Mouse (Mus musculus): ENCODE measurements around the gene Dhx32. TPM values are rescaled to one million over a fixed set of nuclear protein-coding genes. Genes with fewer than 3 reads are reported as not detected.
A peak's percentile ranks its signal among the peaks of the same experiment; 100 is the strongest.

Dhx32 gene
- polyA plus RNA-seq, 1 experiment from 2014 or later, result 32.7 TPM

GRCm38 (mm10) chr7:133759611-133760353 lies 22.7 kb downstream of the Dhx32 start:
- Histone ChIP-seq H3K4me3 (ENCODE audit: control insufficient read depth in 1 of 2, insufficient read depth in 1 of 2, low read depth in 1 of 2, low read length in 2 of 2) (peak overlapping the region; percentile 19 to 30), H3K4me1 (ENCODE audit: control insufficient read depth in 2 of 2, insufficient read depth in 2 of 2, low read length in 2 of 2) (peaks cover 7 to 20% of the 10 kb centered on the region in 2 experiments), H3K27ac (replicated peaks in 1 of 2; ENCODE audit: control insufficient read depth in 1 of 2, insufficient read depth in 1 of 2, low read depth in 2 of 2, low read length in 2 of 2) (peak overlapping the region; percentile 36 to 41), H3K9ac (ENCODE audit: low read length) (peak overlapping the region; percentile 58), H3K4me2 (ENCODE audit: low read length) (peak overlapping the region; percentile 63), H3K27me3 (ENCODE audit: control insufficient read depth, insufficient read depth, low read length) (no peaks in the 10 kb centered on the region), H3K36me3 (ENCODE audit: control insufficient read depth, insufficient read depth, low read length) (0 out of 2 replicates have a peak, but pooled peaks cover 12% of the 10 kb centered on the region), H3K9me3 (ENCODE audit: control insufficient read depth, low read length) (peaks cover 6% of the 10 kb centered on the region)
- 16% methylated on average over 27 of the region's 27 CpGs for WGBS
- peak; percentile 29; the same call in 1 of the 2 replicates for ATAC-seq (ENCODE audit: insufficient number of reproducible peaks, insufficient read depth, low FRiP score, low read depth)

GRCm38 (mm10) chr7:133758716-133759115 lies 23.8 kb downstream of the Dhx32 start:
- no peak for ATAC-seq (ENCODE audit: insufficient number of reproducible peaks, insufficient read depth, low FRiP score, low read depth)
- H3K27me3 ChIP-seq (ENCODE audit: control insufficient read depth, insufficient read depth, low read length), result no peaks in the 10 kb centered on the region
- no peak overlapping the region for H3K4me2 ChIP-seq (ENCODE audit: low read length)
- peaks cover 6% of the 10 kb centered on the region for H3K9me3 ChIP-seq (ENCODE audit: control insufficient read depth, low read length)
- H3K9ac ChIP-seq (ENCODE audit: low read length), result no peak overlapping the region
- 0 out of 2 replicates have a peak, but pooled peaks cover 14% of the 10 kb centered on the region for H3K36me3 ChIP-seq (ENCODE audit: control insufficient read depth, insufficient read depth, low read length)
- no peak overlapping the region for H3K27ac ChIP-seq (replicated peaks in 1 of 2; ENCODE audit: control insufficient read depth in 1 of 2, insufficient read depth in 1 of 2, low read depth in 2 of 2, low read length in 2 of 2)
- peaks cover 7 to 20% of the 10 kb centered on the region in 2 experiments for H3K4me1 ChIP-seq (ENCODE audit: control insufficient read depth in 2 of 2, insufficient read depth in 2 of 2, low read length in 2 of 2)
- no peak overlapping the region for H3K4me3 ChIP-seq (ENCODE audit: control insufficient read depth in 1 of 2, insufficient read depth in 1 of 2, low read depth in 1 of 2, low read length in 2 of 2)
- 97% methylated on average over 5 of the region's 5 CpGs for WGBS

- H3K9ac ChIP-seq (ENCODE audit: low read length), result no peak overlapping the region
- no peak overlapping the region for H3K4me3 ChIP-seq (ENCODE audit: control insufficient read depth in 1 of 2, insufficient read depth in 1 of 2, low read depth in 1 of 2, low read length in 2 of 2)
- peak overlapping the region; percentile 16; the same call in 1 of the 2 replicates for H3K4me2 ChIP-seq (ENCODE audit: low read length)
- ATAC-seq (ENCODE audit: insufficient number of reproducible peaks, insufficient read depth, low FRiP score, low read depth), result no peak
- H3K36me3 ChIP-seq (ENCODE audit: control insufficient read depth, insufficient read depth, low read length), result 0 out of 2 replicates have a peak, but pooled peaks cover 14% of the 10 kb centered on the region
- 44% methylated on average over 5 of the region's 5 CpGs for WGBS
- peaks cover 6% of the 10 kb centered on the region for H3K9me3 ChIP-seq (ENCODE audit: control insufficient read depth, low read length)
- H3K4me1 ChIP-seq (ENCODE audit: control insufficient read depth in 2 of 2, insufficient read depth in 2 of 2, low read length in 2 of 2), result peaks cover 7 to 20% of the 10 kb centered on the region in 2 experiments
- peak overlapping the region; percentile 8 to 24; a peak in 1 of 4 replicates for H3K27ac ChIP-seq (replicated peaks in 1 of 2; ENCODE audit: control insufficient read depth in 1 of 2, insufficient read depth in 1 of 2, low read depth in 2 of 2, low read length in 2 of 2)
- H3K27me3 ChIP-seq (ENCODE audit: control insufficient read depth, insufficient read depth, low read length), result no peaks in the 10 kb centered on the region
These were observed 24.5 kb downstream of the Dhx32 start for GRCm38 (mm10) chr7:133757961-133758455.

GRCm38 (mm10) chr7:133751163-133751562 lies 31.4 kb downstream of the Dhx32 start:
- ATAC-seq (ENCODE audit: insufficient number of reproducible peaks, insufficient read depth, low FRiP score, low read depth), result no peak

GRCm38 (mm10) chr7:133750666-133751065 lies 31.9 kb downstream of the Dhx32 start:
- Histone ChIP-seq H3K27me3 (ENCODE audit: control insufficient read depth, insufficient read depth, low read length) (no peaks in the 10 kb centered on the region), H3K4me1 (ENCODE audit: control insufficient read depth in 2 of 2, insufficient read depth in 2 of 2, low read length in 2 of 2) (peaks cover 25 to 51% of the 10 kb centered on the region in 2 experiments), H3K36me3 (ENCODE audit: control insufficient read depth, insufficient read depth, low read length) (peaks cover 2% of the 10 kb centered on the region; the same call in 1 of the 2 replicates), H3K9me3 (ENCODE audit: control insufficient read depth, low read length) (no peaks in the 10 kb centered on the region), H3K27ac (replicated peaks in 1 of 2; ENCODE audit: control insufficient read depth in 1 of 2, insufficient read depth in 1 of 2, low read depth in 2 of 2, low read length in 2 of 2) (peak overlapping the region; percentile 57 to 82), H3K9ac (ENCODE audit: low read length) (peak overlapping the region; percentile 46; the same call in 1 of the 2 replicates), H3K4me2 (ENCODE audit: low read length) (no peak overlapping the region), H3K4me3 (ENCODE audit: control insufficient read depth in 1 of 2, insufficient read depth in 1 of 2, low read depth in 1 of 2, low read length in 2 of 2) (no peak overlapping the region)
- WGBS, result 48% methylated on average over 5 of the region's 5 CpGs
- no peak for ATAC-seq (ENCODE audit: insufficient number of reproducible peaks, insufficient read depth, low FRiP score, low read depth)

More at GRCm38 (mm10) chr7:133751163-133751562, 31.4 kb downstream of the Dhx32 start:
- Histone ChIP-seq H3K9ac (ENCODE audit: low read length) (peak overlapping the region; percentile 46), H3K4me3 (ENCODE audit: control insufficient read depth in 1 of 2, insufficient read depth in 1 of 2, low read depth in 1 of 2, low read length in 2 of 2) (no peak overlapping the region), H3K36me3 (ENCODE audit: control insufficient read depth, insufficient read depth, low read length) (peaks cover 2% of the 10 kb centered on the region; the same call in 1 of the 2 replicates), H3K27ac (replicated peaks in 1 of 2; ENCODE audit: control insufficient read depth in 1 of 2, insufficient read depth in 1 of 2, low read depth in 2 of 2, low read length in 2 of 2) (peak overlapping the region; percentile 57 to 82), H3K4me2 (ENCODE audit: low read length) (no peak overlapping the region), H3K9me3 (ENCODE audit: control insufficient read depth, low read length) (no peaks in the 10 kb centered on the region), H3K4me1 (ENCODE audit: control insufficient read depth in 2 of 2, insufficient read depth in 2 of 2, low read length in 2 of 2) (peaks cover 25 to 51% of the 10 kb centered on the region in 2 experiments), H3K27me3 (ENCODE audit: control insufficient read depth, insufficient read depth, low read length) (no peaks in the 10 kb centered on the region)
- 38% methylated on average over 5 of the region's 5 CpGs for WGBS

GRCm38 (mm10) chr7:133748753-133749152 lies 33.8 kb downstream of the Dhx32 start:
- H3K4me1 ChIP-seq (ENCODE audit: control insufficient read depth in 2 of 2, insufficient read depth in 2 of 2, low read length in 2 of 2), result peaks cover 31 to 67% of the 10 kb centered on the region in 2 experiments
- no peaks in the 10 kb centered on the region for H3K27me3 ChIP-seq (ENCODE audit: control insufficient read depth, insufficient read depth, low read length)
- no peak for ATAC-seq (ENCODE audit: insufficient number of reproducible peaks, insufficient read depth, low FRiP score, low read depth)
- H3K9ac ChIP-seq (ENCODE audit: low read length), result 0 out of 2 replicates have a peak overlapping the region, but pooled peaks have one; percentile 8
- no peaks in the 10 kb centered on the region for H3K9me3 ChIP-seq (ENCODE audit: control insufficient read depth, low read length)
- peak overlapping the region; percentile 61 to 66 for H3K27ac ChIP-seq (replicated peaks in 1 of 2; ENCODE audit: control insufficient read depth in 1 of 2, insufficient read depth in 1 of 2, low read depth in 2 of 2, low read length in 2 of 2)
- 63% methylated on average over 14 of the region's 14 CpGs for WGBS
- no peaks in the 10 kb centered on the region; the same call in 1 of the 2 replicates for H3K36me3 ChIP-seq (ENCODE audit: control insufficient read depth, insufficient read depth, low read length)
- no peak overlapping the region for H3K4me3 ChIP-seq (ENCODE audit: control insufficient read depth in 1 of 2, insufficient read depth in 1 of 2, low read depth in 1 of 2, low read length in 2 of 2)
- H3K4me2 ChIP-seq (ENCODE audit: low read length), result no peak overlapping the region

- H3K27me3 ChIP-seq (ENCODE audit: control insufficient read depth, insufficient read depth, low read length), result no peaks in the 10 kb centered on the region
- H3K4me3 ChIP-seq (ENCODE audit: control insufficient read depth in 1 of 2, insufficient read depth in 1 of 2, low read depth in 1 of 2, low read length in 2 of 2), result no peak overlapping the region
- H3K4me1 ChIP-seq (ENCODE audit: control insufficient read depth in 2 of 2, insufficient read depth in 2 of 2, low read length in 2 of 2), result peaks cover 37 to 79% of the 10 kb centered on the region in 2 experiments
- H3K4me2 ChIP-seq (ENCODE audit: low read length), result no peak overlapping the region
- no peak for ATAC-seq (ENCODE audit: insufficient number of reproducible peaks, insufficient read depth, low FRiP score, low read depth)
- H3K36me3 ChIP-seq (ENCODE audit: control insufficient read depth, insufficient read depth, low read length), result peaks cover 2% of the 10 kb centered on the region
- H3K9me3 ChIP-seq (ENCODE audit: control insufficient read depth, low read length), result no peaks in the 10 kb centered on the region
- 47% methylated on average over 8 of the region's 8 CpGs for WGBS
- H3K27ac ChIP-seq (replicated peaks in 1 of 2; ENCODE audit: control insufficient read depth in 1 of 2, insufficient read depth in 1 of 2, low read depth in 2 of 2, low read length in 2 of 2), result peak overlapping the region; percentile 61 to 66
- H3K9ac ChIP-seq (ENCODE audit: low read length), result 0 out of 2 replicates have a peak overlapping the region, but pooled peaks have one; percentile 44
These were observed 35.2 kb downstream of the Dhx32 start for GRCm38 (mm10) chr7:133747372-133747771.
